Mouse (Mus musculus): ENCODE measurements at regions not wholly inside any gene's neighbourhood (a gene's known extent, or its start where the extent isn't known, plus 50 kb on each side); places are given as distances from the start of the nearest gene placed in this dataset.
A peak's percentile ranks its signal among the peaks of the same experiment; 100 is the strongest.
"Not testable (repeated sequence)": the region's sequence is repeated elsewhere in the genome, so short reads cannot be mapped to it uniquely, and the experiment has no call there.

- DNase-seq (ENCODE audit: low spot score in 2 of 2): not testable (repeated sequence)
Observed at GRCm38 (mm10) chr12:20802027-20802426, 188.2 kb upstream of the Asap2 start.

- not testable (repeated sequence) for DNase-seq (ENCODE audit: low spot score in 2 of 2)
Observed at GRCm38 (mm10) chr12:20805466-20805865, 184.8 kb upstream of the Asap2 start.

- no peak for DNase-seq (ENCODE audit: low spot score in 2 of 2)
Observed at GRCm38 (mm10) chr12:20806681-20807080, 183.6 kb upstream of the Asap2 start.

GRCm38 (mm10) chr12:20813836-20814235 is 176.4 kb upstream of the Asap2 start:
- DNase-seq (ENCODE audit: low spot score in 2 of 2): not testable (repeated sequence)

- DNase-seq (ENCODE audit: low spot score in 2 of 2): not testable (repeated sequence)
Observed at GRCm38 (mm10) chr12:20815121-20815520, 175.1 kb upstream of the Asap2 start.

- peak; percentile 16 to 27 for DNase-seq (ENCODE audit: low spot score in 2 of 2)
Observed at GRCm38 (mm10) chr12:20815599-20815998, 174.7 kb upstream of the Asap2 start.

GRCm38 (mm10) chr12:20843661-20844320 is 146.5 kb upstream of the Asap2 start:
- DNase-seq (ENCODE audit: low spot score in 2 of 2): not testable (repeated sequence)

- not testable (repeated sequence) for DNase-seq (ENCODE audit: low spot score in 2 of 2)
Observed at GRCm38 (mm10) chr12:20844873-20845272, 145.4 kb upstream of the Asap2 start.

GRCm38 (mm10) chr12:20845297-20845696 is 145.0 kb upstream of the Asap2 start:
- DNase-seq (ENCODE audit: low spot score in 2 of 2): no peak

- DNase-seq (ENCODE audit: low spot score in 2 of 2): not testable (repeated sequence)
Observed at GRCm38 (mm10) chr12:20884104-20884503, 106.2 kb upstream of the Asap2 start.

- peak; percentile 35 to 46 for DNase-seq (ENCODE audit: low spot score in 2 of 2)
Observed at GRCm38 (mm10) chr12:20920653-20921397, 69.4 kb upstream of the Asap2 start.

- peak in 1 of 2 experiments; percentile 18 for DNase-seq (ENCODE audit: low spot score in 2 of 2)
Observed at GRCm38 (mm10) chr12:20921398-20922023, 68.7 kb upstream of the Asap2 start.

- DNase-seq (ENCODE audit: low spot score in 2 of 2): peak in 1 of 2 experiments; percentile 35
Observed at GRCm38 (mm10) chr12:20928966-20929365, 61.3 kb upstream of the Asap2 start.
